Mouse (Mus musculus) intestine, embryonic 16.5 days (tissue): ENCODE data around the gene Fancm. TPM values are rescaled to one million over a fixed set of nuclear protein-coding genes. Genes with fewer than 3 reads are reported as not detected.
"Not testable (repeated sequence)": the region's sequence is repeated elsewhere in the genome, so short reads cannot be mapped to it uniquely, and the experiment has no call there.

Source experiments
- ATAC-seq: fragments of 200-750 bp; cut with Nextera tagmentation; 2 replicates; pipeline ENCODE4 v1.8.0; 2017; ENCODE audit warnings: moderate TSS enrichment, moderate library complexity
- H3K27ac ChIP-seq: fragments of 300-500 bp; sonication (generic); 2 replicates; pipeline ENCODE4 v1.5.1; 2014; ENCODE audit warnings: mild to moderate bottlenecking, low read length
- H3K27me3 ChIP-seq: fragments of 300-500 bp; sonication (generic); replicated peaks from 2 replicates; pipeline ENCODE4 v1.6.1; 2014; ENCODE audit warnings: low read length, control low read depth, mixed read lengths; ENCODE audit not compliant: control insufficient read depth, insufficient read depth
- H3K36me3 ChIP-seq: fragments of 300-500 bp; sonication (generic); 2 replicates; pipeline ENCODE4 v1.6.1; 2014; ENCODE audit warnings: low read length, control low read depth; ENCODE audit not compliant: control insufficient read depth, insufficient read depth
- H3K4me1 ChIP-seq: fragments of 300-500 bp; sonication (generic); 2 replicates; pipeline ENCODE4 v1.6.1; 2014; ENCODE audit warnings: low read length, control low read depth, mixed read lengths; ENCODE audit not compliant: control insufficient read depth, insufficient read depth
- H3K4me2 ChIP-seq: fragments of 300-500 bp; sonication (generic); 2 replicates; pipeline ENCODE4 v1.6.1; 2014; ENCODE audit warnings: low read depth, low read length, control low read depth
- H3K4me3 ChIP-seq: fragments of 300-500 bp; sonication (generic); 2 replicates; pipeline ENCODE4 v1.5.1; 2014; ENCODE audit warnings: mild to moderate bottlenecking, low read length
- H3K9ac ChIP-seq: fragments of 300-500 bp; sonication (generic); 2 replicates; pipeline ENCODE4 v1.6.1; 2014; ENCODE audit warnings: low read depth, low read length
- H3K9me3 ChIP-seq: fragments of 300-500 bp; sonication (generic); 2 replicates; pipeline ENCODE4 v1.6.1; 2016; ENCODE audit warnings: low read length, control low read depth; ENCODE audit not compliant: control insufficient read depth
- WGBS: fragments of 180-500 bp; shearing (Covaris S2); extraction: QIAGEN DNeasy Blood & Tissue Kit; methylation state at CpG from one replicate; pipeline ENCODE4 v1.1.7; 2014; 5-methylcytosine and 5-hydroxymethylcytosine counted together
- polyA plus RNA-seq: library from polyadenylated mRNA; unstranded; fragments of >200 nt; fragmentation: Nextera tagmentation; extraction: Ambion mirVana; gene quantifications from 2 replicates; pipeline ENCODE4 v1.2.1, GENCODE M21; 2015

Fancm gene
- polyA plus RNA-seq, 1 experiment from 2014 or later, result 4.2 TPM

DNA sequence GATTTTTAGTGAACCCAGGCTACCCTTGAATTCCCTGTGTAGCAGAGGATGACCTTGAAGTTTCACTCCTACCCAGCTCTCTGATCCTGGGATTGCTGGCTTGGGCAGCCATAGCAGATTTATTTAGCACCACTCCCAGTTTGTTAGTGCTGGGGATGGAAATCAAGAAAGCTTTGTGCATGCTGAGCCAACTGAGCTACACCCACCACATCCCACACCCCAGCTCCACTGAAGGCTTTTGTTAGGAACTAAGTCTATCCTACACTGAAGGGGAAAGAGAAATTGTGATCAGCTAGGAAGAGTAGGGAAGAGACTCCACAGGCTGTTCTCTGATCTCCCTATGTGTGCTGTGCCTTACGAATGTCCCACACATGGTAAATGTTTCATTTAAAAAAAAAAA is 37.4 kb downstream of the Fancm start:
- Histone ChIP-seq H3K9ac (no peak overlapping the region), H3K9me3 (no peaks in the 10 kb centered on the region), H3K27ac (no peak overlapping the region), H3K4me2 (no peak overlapping the region), H3K4me1 (no peaks in the 10 kb centered on the region), H3K27me3 (no peaks in the 10 kb centered on the region), H3K4me3 (no peak overlapping the region), H3K36me3 (no peaks in the 10 kb centered on the region)
- ATAC-seq, result no peak
- 100% methylated on average over 1 of the region's 1 CpGs for WGBS

DNA sequence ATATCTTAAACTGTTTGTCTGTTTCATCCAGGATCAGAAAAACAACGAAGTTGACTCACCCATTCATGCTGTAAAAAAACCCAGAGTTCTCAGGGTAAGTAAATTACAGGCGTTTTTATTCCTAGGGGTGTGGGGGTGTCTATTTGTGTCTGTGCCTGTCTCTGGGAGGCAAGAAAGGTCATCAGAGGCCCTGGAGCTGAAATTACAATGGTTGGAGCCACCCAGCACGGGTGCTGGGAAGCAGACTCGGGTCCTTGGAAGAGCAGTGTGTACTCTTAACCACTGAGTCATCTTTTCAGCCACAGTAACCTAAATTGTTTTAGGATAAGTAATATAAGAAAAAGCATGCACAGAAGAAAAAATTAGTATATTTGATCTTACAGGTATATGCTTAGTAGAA is 38.5 kb downstream of the Fancm start:
- no peaks in the 10 kb centered on the region for H3K27me3 ChIP-seq
- no peak overlapping the region for H3K9ac ChIP-seq
- H3K36me3 ChIP-seq, result no peaks in the 10 kb centered on the region
- no peaks in the 10 kb centered on the region for H3K4me1 ChIP-seq
- no peak overlapping the region for H3K4me3 ChIP-seq
- H3K4me2 ChIP-seq, result no peak overlapping the region
- H3K27ac ChIP-seq, result no peak overlapping the region
- H3K9me3 ChIP-seq, result no peaks in the 10 kb centered on the region
- ATAC-seq, result no peak
- 87% methylated on average over 4 of the region's 4 CpGs for WGBS

DNA sequence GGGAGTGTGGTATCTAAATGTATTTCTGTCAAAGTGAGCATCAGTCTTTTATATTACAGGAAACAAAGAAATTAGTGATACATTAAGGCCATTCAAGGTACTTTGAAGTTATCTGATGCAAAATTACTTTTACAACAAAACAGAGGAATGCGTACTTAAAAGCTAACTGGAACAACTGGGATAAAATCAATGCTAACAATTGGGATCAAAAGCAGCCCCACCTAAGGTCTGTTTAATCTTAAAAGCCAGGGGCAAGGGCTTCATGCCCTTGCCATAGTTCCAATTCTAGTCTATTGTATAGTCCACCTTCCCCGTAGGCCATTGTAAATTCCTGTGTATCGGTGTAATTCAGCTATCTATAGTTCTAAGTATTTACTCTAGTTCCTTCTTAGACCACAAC is 39.6 kb downstream of the Fancm start:
- not testable (repeated sequence) for H3K27ac ChIP-seq, H3K4me2 ChIP-seq, H3K4me3 ChIP-seq, H3K36me3 ChIP-seq, H3K9me3 ChIP-seq, H3K9ac ChIP-seq, ATAC-seq, H3K4me1 ChIP-seq, H3K27me3 ChIP-seq
- 66% methylated on average over 3 of the region's 3 CpGs for WGBS

DNA sequence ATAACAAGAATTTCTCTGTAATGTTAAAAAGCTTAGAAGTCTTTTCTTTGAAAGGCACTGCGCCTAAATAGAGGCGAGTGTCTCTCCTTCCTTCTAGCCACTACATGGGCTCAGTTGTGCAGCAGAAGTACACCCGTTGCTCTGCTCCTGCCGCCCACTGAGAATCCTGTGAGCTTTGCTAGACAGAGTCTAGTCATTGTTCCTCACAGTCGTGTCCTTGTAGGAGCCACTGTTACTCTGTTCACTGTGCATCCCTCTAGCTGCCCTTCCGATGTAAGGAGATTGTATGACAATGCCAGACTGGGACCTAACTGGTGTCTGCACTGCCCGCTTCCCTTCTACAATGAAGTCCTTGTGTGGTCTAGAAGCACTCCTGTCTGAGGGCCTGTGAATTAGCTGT is 43.6 kb downstream of the Fancm start:
- no peaks in the 10 kb centered on the region for H3K4me1 ChIP-seq
- WGBS, result 81% methylated on average over 7 of the region's 7 CpGs
- no peak for ATAC-seq
- peaks cover 3% of the 10 kb centered on the region; the same call in 1 of the 2 replicates for H3K36me3 ChIP-seq
- H3K27ac ChIP-seq, result no peak overlapping the region
- no peaks in the 10 kb centered on the region for H3K27me3 ChIP-seq
- no peak overlapping the region for H3K9ac ChIP-seq
- H3K9me3 ChIP-seq, result no peaks in the 10 kb centered on the region
- no peak overlapping the region for H3K4me3 ChIP-seq
- H3K4me2 ChIP-seq, result no peak overlapping the region

DNA sequence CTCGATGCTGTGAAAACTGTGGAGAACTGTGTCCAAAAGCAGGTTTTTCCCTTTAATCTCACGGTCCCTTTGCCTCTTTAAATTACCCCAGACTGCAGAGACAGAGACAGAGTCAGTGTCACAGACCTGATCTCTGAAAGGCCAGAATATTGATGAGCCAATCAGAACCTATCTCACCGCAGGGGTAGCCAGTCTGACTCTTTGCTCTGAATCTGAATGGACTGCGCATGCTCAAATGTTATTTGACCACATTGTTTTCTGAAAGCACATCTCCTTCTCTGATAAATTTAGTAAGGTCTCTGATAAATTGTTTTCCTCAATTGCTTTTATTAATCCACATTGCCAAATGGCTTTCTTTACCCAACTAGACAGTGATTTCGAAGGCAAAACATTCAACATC is 44.0 kb downstream of the Fancm start:
- H3K4me2 ChIP-seq, result no peak overlapping the region
- H3K27ac ChIP-seq, result no peak overlapping the region
- no peak overlapping the region for H3K9ac ChIP-seq
- 92% methylated on average over 5 of the region's 5 CpGs for WGBS
- no peaks in the 10 kb centered on the region for H3K27me3 ChIP-seq
- peaks cover 3% of the 10 kb centered on the region; the same call in 1 of the 2 replicates for H3K36me3 ChIP-seq
- no peak overlapping the region for H3K4me3 ChIP-seq
- ATAC-seq, result no peak
- H3K4me1 ChIP-seq, result no peaks in the 10 kb centered on the region
- no peaks in the 10 kb centered on the region for H3K9me3 ChIP-seq

DNA sequence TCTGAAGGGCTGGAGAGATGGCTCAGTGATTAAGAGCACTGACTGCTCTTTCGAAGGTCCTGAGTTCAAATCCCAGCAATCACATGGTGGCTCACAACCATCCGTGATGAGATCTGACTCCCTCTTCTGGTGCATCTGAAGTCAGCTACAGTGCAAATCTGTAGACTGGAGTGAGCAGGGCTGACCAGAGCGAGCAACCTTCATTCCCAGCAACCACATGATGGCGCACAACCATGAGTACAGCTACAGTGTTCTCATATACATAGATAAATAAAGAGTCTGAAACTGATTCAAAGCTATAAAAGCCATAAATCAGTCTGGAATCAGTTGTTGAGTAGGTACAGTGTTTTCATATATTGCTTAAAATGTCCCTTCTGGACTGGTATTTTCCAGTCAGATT is 60.7 kb downstream of the Fancm start:
- not testable (repeated sequence) for H3K4me1 ChIP-seq, H3K9me3 ChIP-seq, H3K4me2 ChIP-seq, H3K27me3 ChIP-seq, H3K27ac ChIP-seq, H3K36me3 ChIP-seq, H3K9ac ChIP-seq, H3K4me3 ChIP-seq, ATAC-seq
- 94% methylated on average over 4 of the region's 4 CpGs for WGBS

DNA sequence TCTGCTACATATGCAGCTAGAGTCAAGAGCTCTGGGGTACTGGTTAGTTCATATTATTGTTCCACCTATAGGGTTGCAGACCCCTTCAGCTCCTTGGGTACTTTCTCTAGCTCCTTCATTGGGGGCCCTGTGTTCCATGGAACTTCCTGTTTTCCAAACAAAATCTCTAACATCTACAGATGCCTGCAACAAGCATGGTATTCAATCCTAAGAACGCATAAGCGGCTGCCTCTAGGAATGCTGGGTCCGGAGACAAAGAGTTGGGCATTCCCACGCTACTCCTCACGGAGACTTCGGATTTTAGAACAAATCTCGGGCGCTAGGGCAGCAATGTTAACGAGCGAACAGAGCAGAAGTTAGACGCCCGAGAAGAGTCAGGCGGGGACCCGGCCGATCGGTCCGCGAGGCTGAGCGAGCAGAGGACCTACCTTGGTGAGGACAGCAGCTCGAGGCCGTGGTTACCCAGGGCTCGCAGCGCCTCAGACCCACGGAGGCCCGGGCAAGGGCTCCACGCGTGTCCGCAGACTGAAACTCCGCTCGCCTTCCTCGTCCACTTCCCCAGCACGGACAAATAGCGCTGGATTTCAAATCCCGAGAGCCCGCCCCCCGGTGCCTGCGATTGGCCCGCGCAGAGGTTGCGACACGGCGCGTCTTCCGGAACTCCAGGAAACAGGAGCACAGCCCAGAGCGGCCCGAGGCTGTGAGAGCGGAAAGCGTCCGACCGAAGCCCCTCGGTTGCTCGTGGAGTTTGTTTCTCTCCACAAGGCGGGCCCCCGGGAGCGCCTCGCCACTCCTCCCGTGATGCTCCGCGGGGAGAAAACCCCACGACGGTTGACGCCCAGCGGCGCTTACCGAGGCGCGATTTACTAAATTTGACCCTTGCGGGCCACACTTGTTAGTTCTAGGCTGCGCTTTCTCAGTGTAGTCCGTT is 96.9 kb downstream of the Fancm start, which contains the start of gene Mis18bp1:
Mis18bp1 (minus strand) TSS at position 584 of the 931 bp plus-strand sequence.
- under 1% methylated on average over 70 of the region's 70 CpGs for WGBS

DNA sequence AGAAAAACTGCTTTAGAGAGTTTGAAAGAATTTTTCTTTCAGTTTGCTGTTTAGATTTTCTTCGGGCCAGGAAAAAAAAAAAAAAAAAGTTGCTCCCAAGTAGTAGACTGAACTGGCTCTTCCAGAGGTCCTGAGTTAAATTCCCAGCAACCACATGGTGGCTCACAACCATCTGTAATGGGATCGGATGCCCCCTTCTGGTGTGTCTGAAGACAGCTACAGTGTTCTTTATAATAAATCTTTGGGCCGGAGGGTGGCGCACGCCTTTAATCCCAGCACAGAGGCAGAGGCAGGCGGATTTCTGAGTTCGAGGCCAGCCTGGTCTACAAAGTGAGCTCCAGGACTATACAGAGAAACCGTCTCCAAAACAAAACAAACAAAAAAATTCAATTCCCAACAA is 97.6 kb downstream of the Fancm start:
- Histone ChIP-seq H3K9ac (peak overlapping the region; percentile 85; the same call in 1 of the 2 replicates), H3K4me3 (peak overlapping the region; percentile 90), H3K4me2 (peak overlapping the region; percentile 36), H3K4me1 (peaks cover 10% of the 10 kb centered on the region), H3K27ac (peak overlapping the region; percentile 94)
- not testable (repeated sequence) for H3K27me3 ChIP-seq, H3K9me3 ChIP-seq, H3K36me3 ChIP-seq
- peak; percentile 65 for ATAC-seq
- WGBS, result 24% methylated on average over 8 of the region's 8 CpGs

More for the DNA sequence above, 96.9 kb downstream of the Fancm start, which contains the start of gene Mis18bp1:
- no peaks in the 10 kb centered on the region for H3K9me3 ChIP-seq
- H3K9ac ChIP-seq, result peak within 1 kb of the TSS; percentile 85
- peak within 1 kb of the TSS; percentile 90 for H3K4me3 ChIP-seq
- peaks cover 10% of the 10 kb centered on the region for H3K4me1 ChIP-seq
- ATAC-seq, result peak; percentile 100
- no peaks in the 10 kb centered on the region for H3K27me3 ChIP-seq
- no peaks in the 10 kb centered on the region for H3K36me3 ChIP-seq
- peak within 1 kb of the TSS; percentile 94 for H3K27ac ChIP-seq
- peak within 1 kb of the TSS; percentile 54 for H3K4me2 ChIP-seq

DNA sequence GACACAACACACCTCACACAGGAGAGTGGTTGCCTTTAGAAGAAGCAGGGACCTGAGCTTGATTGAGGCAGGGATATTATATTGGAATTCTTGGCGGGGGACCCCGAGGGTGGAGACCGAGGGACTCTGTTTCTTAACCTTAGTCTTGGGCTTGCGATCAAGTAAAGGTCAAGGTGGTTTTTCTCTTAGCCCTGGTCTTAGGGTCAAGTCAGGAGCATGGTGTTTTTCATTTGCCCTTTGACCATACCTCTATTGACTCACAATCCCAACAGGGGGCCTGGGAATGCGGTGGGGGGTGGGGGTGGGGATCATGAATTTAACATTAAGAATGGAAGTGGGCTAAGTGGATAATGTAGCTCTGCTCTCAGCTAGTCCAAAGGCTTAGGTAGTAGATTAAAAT is 98.3 kb downstream of the Fancm start:
- no peaks in the 10 kb centered on the region for H3K9me3 ChIP-seq
- H3K4me1 ChIP-seq, result peaks cover 10% of the 10 kb centered on the region
- no peak overlapping the region for H3K4me2 ChIP-seq
- 92% methylated on average over 5 of the region's 5 CpGs for WGBS
- H3K27ac ChIP-seq, result no peak overlapping the region
- no peaks in the 10 kb centered on the region for H3K36me3 ChIP-seq
- ATAC-seq, result no peak
- H3K4me3 ChIP-seq, result no peak overlapping the region
- H3K27me3 ChIP-seq, result no peaks in the 10 kb centered on the region
- no peak overlapping the region for H3K9ac ChIP-seq
